In genomic region chr1:89968111-89968851, GRCm38 (mm10) we compare ENCODE assay signal across 8 mouse cellular contexts. TPM values are rescaled to one million over a fixed set of nuclear protein-coding genes. Genes with fewer than 3 reads are reported as not detected.
DNase-seq lines count a peak whose midpoint lies in the region; ATAC-seq and TF ChIP-seq lines count a peak whose summit lies in the region.

No protein-coding gene starts in this region.

- peak overlapping the region; percentile 51; the same call in 1 of the 2 replicates for H3K4me3 ChIP-seq in G1E (ENCODE audit: low read depth, low read length)
- peak overlapping the region; percentile 62 for H3K4me3 ChIP-seq in embryonic facial prominence, embryonic 14.5 days (ENCODE audit: low read depth, low read length)
- peak overlapping the region; percentile 59 for H3K4me3 ChIP-seq in hindbrain, embryonic 13.5 days
- H3K4me3 ChIP-seq in limb, embryonic 13.5 days: peak overlapping the region; percentile 67

- peaks cover 81% of the 10 kb centered on the region for H3K9me3 ChIP-seq in G1E (replicated peaks)
- no peaks in the 10 kb centered on the region for H3K9me3 ChIP-seq in embryonic facial prominence, embryonic 14.5 days (ENCODE audit: control insufficient read depth, low read length)
- no peaks in the 10 kb centered on the region for H3K9me3 ChIP-seq in hindbrain, embryonic 13.5 days
- H3K9me3 ChIP-seq in limb, embryonic 13.5 days: no peaks in the 10 kb centered on the region

- peak overlapping the region; percentile 97 for H3K4me2 ChIP-seq in embryonic facial prominence, embryonic 14.5 days (ENCODE audit: low read depth, low read length)
- H3K4me2 ChIP-seq in hindbrain, embryonic 13.5 days: peak overlapping the region; percentile 92
- H3K4me2 ChIP-seq in limb, embryonic 13.5 days (replicated peaks): peak overlapping the region; percentile 97

- H3K36me3 ChIP-seq in G1E (replicated peaks): no peaks in the 10 kb centered on the region
- no peaks in the 10 kb centered on the region for H3K36me3 ChIP-seq in embryonic facial prominence, embryonic 14.5 days (ENCODE audit: control insufficient read depth, insufficient read depth, low read length)
- no peaks in the 10 kb centered on the region for H3K36me3 ChIP-seq in hindbrain, embryonic 13.5 days
- H3K36me3 ChIP-seq in limb, embryonic 13.5 days: no peaks in the 10 kb centered on the region

- under 1% methylated on average over 29 of the region's 95 CpGs for WGBS in embryonic facial prominence, embryonic 14.5 days
- under 1% methylated on average over 87 of the region's 95 CpGs for WGBS in hindbrain, embryonic 13.5 days
- under 1% methylated on average over 70 of the region's 95 CpGs for WGBS in limb, embryonic 13.5 days

- H3K27ac ChIP-seq in embryonic facial prominence, embryonic 14.5 days (replicated peaks; ENCODE audit: low read depth, low read length): no peak overlapping the region
- H3K27ac ChIP-seq in hindbrain, embryonic 13.5 days: peak overlapping the region; percentile 73
- no peak overlapping the region for H3K27ac ChIP-seq in limb, embryonic 13.5 days

- ATAC-seq in G1E (ENCODE audit: extremely low read depth, insufficient number of reproducible peaks, low FRiP score, poor library complexity, severe bottlenecking): no peak
- peak; percentile 57; the same call in 1 of the 2 replicates for ATAC-seq in embryonic facial prominence, embryonic 14.5 days (ENCODE audit: low read depth)
- ATAC-seq in hindbrain, embryonic 13.5 days (ENCODE audit: low FRiP score): peak; percentile 65
- peak; percentile 73 for ATAC-seq in limb, embryonic 13.5 days (ENCODE audit: low FRiP score, low read depth)

- DNase-seq in adrenal gland, postnatal 14 days: peak; percentile 39
- no peak for DNase-seq in adrenal gland, adult 18-20 months (ENCODE audit: low spot score in 2 of 2)
- no peak for DNase-seq in G1E (ENCODE audit: low spot score)
- DNase-seq in embryonic facial prominence, embryonic 14.5 days (ENCODE audit: low spot score): peak; percentile 45
- DNase-seq in right cerebral cortex, adult 18-20 months: peak; percentile 65
- DNase-seq in thymus, postnatal 10 days (ENCODE audit: low spot score in 2 of 2): no peak

- no peaks in the 10 kb centered on the region for H3K4me1 ChIP-seq in G1E (ENCODE audit: insufficient read depth, low read depth, low read length)
- no peaks in the 10 kb centered on the region for H3K4me1 ChIP-seq in embryonic facial prominence, embryonic 14.5 days (ENCODE audit: control insufficient read depth, insufficient read depth, low read length)
- peaks cover 46% of the 10 kb centered on the region for H3K4me1 ChIP-seq in hindbrain, embryonic 13.5 days (replicated peaks)
- peaks cover 15% of the 10 kb centered on the region for H3K4me1 ChIP-seq in limb, embryonic 13.5 days

- TF ChIP-seq CTCF in G1E (IDR thresholded peaks at IDR 0.05; ENCODE audit: low read depth, low read length): no peak

- no peaks in the 10 kb centered on the region for H3K27me3 ChIP-seq in G1E (ENCODE audit: insufficient read depth, low read length)
- H3K27me3 ChIP-seq in embryonic facial prominence, embryonic 14.5 days (replicated peaks; ENCODE audit: control insufficient read depth, insufficient read depth, low read length): peaks cover 52% of the 10 kb centered on the region
- peaks cover 72% of the 10 kb centered on the region for H3K27me3 ChIP-seq in hindbrain, embryonic 13.5 days
- H3K27me3 ChIP-seq in limb, embryonic 13.5 days: peaks cover 86% of the 10 kb centered on the region

- peak overlapping the region; percentile 72 for H3K9ac ChIP-seq in embryonic facial prominence, embryonic 14.5 days (ENCODE audit: low read depth, low read length)
- peak overlapping the region; percentile 82 for H3K9ac ChIP-seq in hindbrain, embryonic 13.5 days
- peak overlapping the region; percentile 71 for H3K9ac ChIP-seq in limb, embryonic 13.5 days

RNA-seq across cellular contexts. Expression of gene Gbx2, which starts 37.3 kb away (rescaled TPM):
- total RNA-seq in adrenal gland, postnatal 14 days (2021): not detected in 2 replicates
- not detected for total RNA-seq in adrenal gland, adult 18-20 months (2021)
- not detected in 2 replicates for total RNA-seq in G1E (2014; fragmentation: Nextera tagmentation)
- 0.27 TPM in 1 of 2 replicates, not detected in the other for total RNA-seq in G1E (2017)
- not detected in 2 replicates for polyA plus RNA-seq in G1E (2012)
- 0.18 and 0.39 TPM in 2 replicates for polyA plus RNA-seq in embryonic facial prominence, embryonic 14.5 days (2014; fragmentation: Nextera tagmentation; extraction: Ambion mirVana)
- 54.7 TPM in 2 replicates for polyA plus RNA-seq in hindbrain, embryonic 13.5 days (2015; fragmentation: Nextera tagmentation; extraction: Ambion mirVana)
- 0.11 and 0.31 TPM in 2 replicates for polyA plus RNA-seq in limb, embryonic 13.5 days (2015; fragmentation: Nextera tagmentation; extraction: Ambion mirVana)

RNA-seq across cellular contexts. Expression of gene Asb18, which starts 46.2 kb away (rescaled TPM):
- total RNA-seq in adrenal gland, postnatal 14 days (2021): not detected in 2 replicates
- not detected for total RNA-seq in adrenal gland, adult 18-20 months (2021)
- not detected in 2 replicates for total RNA-seq in G1E (2014; fragmentation: Nextera tagmentation)
- 0.05 and 0.06 TPM in 2 replicates for total RNA-seq in G1E (2017)
- not detected in 2 replicates for polyA plus RNA-seq in G1E (2012)
- polyA plus RNA-seq in embryonic facial prominence, embryonic 14.5 days (2014; fragmentation: Nextera tagmentation; extraction: Ambion mirVana): 0.08 and 0.31 TPM in 2 replicates
- 0.60 and 0.79 TPM in 2 replicates for polyA plus RNA-seq in hindbrain, embryonic 13.5 days (2015; fragmentation: Nextera tagmentation; extraction: Ambion mirVana)
- 0.10 and 0.13 TPM in 2 replicates for polyA plus RNA-seq in limb, embryonic 13.5 days (2015; fragmentation: Nextera tagmentation; extraction: Ambion mirVana)

Comparison
In these comparisons a context has a peak if more than half of its experiments do, and no peak if none do; other contexts are left out.
1. DNase-seq: peak in adrenal gland, postnatal 14 days (single experiment), embryonic facial prominence, embryonic 14.5 days (single experiment) and right cerebral cortex, adult 18-20 months (single experiment); none in adrenal gland, adult 18-20 months (0 of 2), G1E (single experiment) and thymus, postnatal 10 days (0 of 2).
2. RNA of gene Gbx2, which starts 37.3 kb away (polyA plus RNA-seq): 54.7 TPM in hindbrain, embryonic 13.5 days; 0.18 to 0.39 TPM in embryonic facial prominence, embryonic 14.5 days, 0.11 to 0.31 TPM in limb, embryonic 13.5 days and not detected in G1E; every median in the first group is over 10 times any median in the second.
3. Peak in every context shown above with its lines, with median percentiles within 50 percentile points of each other: H3K4me3 ChIP-seq, H3K4me2 ChIP-seq and H3K9ac ChIP-seq.